Mouse (Mus musculus) lung, embryonic 14.5 days (tissue): Measurements from ENCODE around the gene Agtrap. TPM values are rescaled to one million over a fixed set of nuclear protein-coding genes. Genes with fewer than 3 reads are reported as not detected.
A peak's percentile ranks its signal among the peaks of the same experiment; 100 is the strongest.

ENCODE experiments used
- ATAC-seq: fragments of 200-750 bp; cut with Nextera tagmentation; 2 replicates; pipeline ENCODE4 v1.8.0; 2017; ENCODE audit warnings: mild to moderate bottlenecking, moderate TSS enrichment, moderate library complexity; ENCODE audit not compliant: insufficient read depth
- DNase-seq: peaks from one replicate; pipeline ENCODE4 v3.0.0-alpha.2; 2015
- H3K27ac ChIP-seq: fragments of 300-500 bp; sonication (generic); 2 replicates; pipeline ENCODE4 v1.5.1; 2014; ENCODE audit warnings: low read depth, mild to moderate bottlenecking, moderate library complexity
- H3K27me3 ChIP-seq: fragments of 300-500 bp; sonication (generic); 2 replicates; pipeline ENCODE4 v1.6.1; 2014; ENCODE audit warnings: low read length, control low read depth; ENCODE audit not compliant: insufficient read depth
- H3K36me3 ChIP-seq: fragments of 300-500 bp; sonication (generic); 2 replicates; pipeline ENCODE4 v1.6.1; 2014; ENCODE audit warnings: control low read depth; ENCODE audit not compliant: insufficient read depth
- H3K4me1 ChIP-seq: fragments of 300-500 bp; sonication (generic); 2 replicates; pipeline ENCODE4 v1.6.1; 2014; ENCODE audit warnings: antibody characterized with exemption, control low read depth; ENCODE audit not compliant: insufficient read depth
- H3K4me2 ChIP-seq: fragments of 300-500 bp; sonication (generic); 2 replicates; pipeline ENCODE4 v1.6.1; 2014; ENCODE audit warnings: mild to moderate bottlenecking
- H3K4me3 ChIP-seq: fragments of 300-500 bp; sonication (generic); 2 replicates; pipeline ENCODE4 v1.5.1; 2014; ENCODE audit warnings: low read depth, low read length
- H3K9ac ChIP-seq: fragments of 300-500 bp; sonication (generic); 2 replicates; pipeline ENCODE4 v1.6.1; 2014
- H3K9me3 ChIP-seq: fragments of 300-500 bp; sonication (generic); 2 replicates; pipeline ENCODE4 v1.6.1; 2016; ENCODE audit warnings: low read depth, low read length, control low read depth
- CTCF ChIP-seq: IDR thresholded peaks from 2 replicates; pipeline ENCODE4 v1.5.1; 2016; ENCODE audit warnings: antibody characterized with exemption, low read depth
- WGBS: fragments of 180-500 bp; shearing (Covaris S2); extraction: QIAGEN DNeasy Blood & Tissue Kit; methylation state at CpG from one replicate; pipeline ENCODE4 v1.1.7; 2014; 5-methylcytosine and 5-hydroxymethylcytosine counted together
- polyA plus RNA-seq: library from polyadenylated mRNA; unstranded; fragments of >200 nt; fragmentation: Nextera tagmentation; extraction: Ambion mirVana; gene quantifications from 2 replicates; pipeline ENCODE4 v1.2.1, GENCODE M21; 2014

The Agtrap gene
- polyA plus RNA-seq, 1 experiment from 2014 or later, result 14.2 TPM

GRCm38 (mm10) chr4:148117392-148117791, 29.6 kb upstream of the Agtrap start:
- no peak overlapping the region for H3K9ac ChIP-seq
- TF ChIP-seq CTCF, result peak; percentile 50
- no peaks in the 10 kb centered on the region for H3K27me3 ChIP-seq
- 73% methylated on average over 4 of the region's 4 CpGs for WGBS
- no peak overlapping the region for H3K4me3 ChIP-seq
- no peaks in the 10 kb centered on the region for H3K9me3 ChIP-seq
- DNase-seq (no peak), ATAC-seq (no peak)
- H3K36me3 ChIP-seq, result no peaks in the 10 kb centered on the region
- no peak overlapping the region for H3K4me2 ChIP-seq
- H3K27ac ChIP-seq, result no peak overlapping the region
- H3K4me1 ChIP-seq, result no peaks in the 10 kb centered on the region

- Histone ChIP-seq H3K27ac (no peak overlapping the region), H3K4me3 (no peak overlapping the region), H3K36me3 (no peaks in the 10 kb centered on the region), H3K4me2 (no peak overlapping the region), H3K4me1 (no peaks in the 10 kb centered on the region), H3K9ac (no peak overlapping the region), H3K27me3 (no peaks in the 10 kb centered on the region), H3K9me3 (no peaks in the 10 kb centered on the region)
- ATAC-seq (no peak), DNase-seq (no peak)
- WGBS, result 72% methylated on average over 4 of the region's 4 CpGs
- TF ChIP-seq CTCF, result peak; percentile 42
Measured at GRCm38 (mm10) chr4:148116657-148117056, 28.8 kb upstream of the Agtrap start.

- no peak overlapping the region for H3K4me2 ChIP-seq
- no peak overlapping the region for H3K4me3 ChIP-seq
- H3K9ac ChIP-seq, result no peak overlapping the region
- no peaks in the 10 kb centered on the region for H3K9me3 ChIP-seq
- DNase-seq, result peak; percentile 68
- no peaks in the 10 kb centered on the region for H3K4me1 ChIP-seq
- H3K27ac ChIP-seq, result no peak overlapping the region
- no peaks in the 10 kb centered on the region for H3K27me3 ChIP-seq
- 5% methylated on average over 15 of the region's 15 CpGs for WGBS
- peak; percentile 42; the same call in 1 of the 2 replicates for ATAC-seq
- TF ChIP-seq CTCF, result peak; percentile 70
- H3K36me3 ChIP-seq, result no peaks in the 10 kb centered on the region
Measured at GRCm38 (mm10) chr4:148115467-148115866, 27.6 kb upstream of the Agtrap start.

- peak; percentile 99 for TF ChIP-seq CTCF
- WGBS, result 6% methylated on average over 15 of the region's 15 CpGs
Measured at GRCm38 (mm10) chr4:148114758-148115391, 27.0 kb upstream of the Agtrap start.

GRCm38 (mm10) chr4:148112519-148112918, 24.7 kb upstream of the Agtrap start:
- no peak for TF ChIP-seq CTCF
- ATAC-seq (no peak), DNase-seq (no peak)
- peaks cover 9% of the 10 kb centered on the region; the same call in 1 of the 2 replicates for H3K4me1 ChIP-seq
- no peaks in the 10 kb centered on the region for H3K9me3 ChIP-seq
- no peak overlapping the region for H3K4me3 ChIP-seq
- no peak overlapping the region for H3K27ac ChIP-seq
- H3K36me3 ChIP-seq, result no peaks in the 10 kb centered on the region
- no peaks in the 10 kb centered on the region for H3K27me3 ChIP-seq
- no peak overlapping the region for H3K9ac ChIP-seq
- no peak overlapping the region for H3K4me2 ChIP-seq
- 74% methylated on average over 12 of the region's 12 CpGs for WGBS

More at GRCm38 (mm10) chr4:148114758-148115391, 27.0 kb upstream of the Agtrap start:
- ATAC-seq, result peak; percentile 74
- Histone ChIP-seq H3K27me3 (no peaks in the 10 kb centered on the region), H3K4me3 (no peak overlapping the region), H3K27ac (no peak overlapping the region), H3K4me2 (no peak overlapping the region), H3K36me3 (no peaks in the 10 kb centered on the region), H3K4me1 (no peaks in the 10 kb centered on the region), H3K9me3 (no peaks in the 10 kb centered on the region), H3K9ac (no peak overlapping the region)
- peak; percentile 91 for DNase-seq

- Histone ChIP-seq H3K4me3 (no peak overlapping the region), H3K9me3 (no peaks in the 10 kb centered on the region), H3K9ac (no peak overlapping the region), H3K4me1 (peaks cover 9% of the 10 kb centered on the region; the same call in 1 of the 2 replicates), H3K4me2 (no peak overlapping the region), H3K27ac (no peak overlapping the region), H3K27me3 (no peaks in the 10 kb centered on the region), H3K36me3 (no peaks in the 10 kb centered on the region)
- ATAC-seq (no peak), DNase-seq (no peak)
- WGBS, result 66% methylated on average over 5 of the region's 5 CpGs
- no peak for TF ChIP-seq CTCF
Measured at GRCm38 (mm10) chr4:148109215-148109614, 21.4 kb upstream of the Agtrap start.

GRCm38 (mm10) chr4:148108565-148109100, 20.8 kb upstream of the Agtrap start:
- Histone ChIP-seq H3K27me3 (no peaks in the 10 kb centered on the region), H3K27ac (no peak overlapping the region), H3K9ac (no peak overlapping the region), H3K9me3 (no peaks in the 10 kb centered on the region), H3K4me2 (no peak overlapping the region), H3K4me1 (peaks cover 9% of the 10 kb centered on the region; the same call in 1 of the 2 replicates), H3K36me3 (no peaks in the 10 kb centered on the region), H3K4me3 (no peak overlapping the region)
- no peak for TF ChIP-seq CTCF
- DNase-seq (no peak), ATAC-seq (no peak)
- WGBS, result 30% methylated on average over 7 of the region's 7 CpGs
